Mouse (Mus musculus): ENCODE measurements around the gene Mast4.

Mast4 gene

GRCm38 (mm10) chr13:103244053-103244452, 90.2 kb downstream of the Mast4 start:
- DNase-seq (ENCODE audit: low read depth, low spot score): no peak

GRCm38 (mm10) chr13:103241092-103241491, 93.2 kb downstream of the Mast4 start:
- DNase-seq (ENCODE audit: low read depth, low spot score): no peak

- DNase-seq (ENCODE audit: low read depth, low spot score): no peak
Measured at GRCm38 (mm10) chr13:103239654-103240053, 94.6 kb downstream of the Mast4 start.

GRCm38 (mm10) chr13:103238034-103238705, 96.1 kb downstream of the Mast4 start:
- DNase-seq (ENCODE audit: low read depth, low spot score): no peak

GRCm38 (mm10) chr13:103232171-103232570, 102.1 kb downstream of the Mast4 start:
- no peak for DNase-seq (ENCODE audit: low read depth, low spot score)

GRCm38 (mm10) chr13:103229069-103229468, 105.2 kb downstream of the Mast4 start:
- no peak for DNase-seq (ENCODE audit: low read depth, low spot score)

GRCm38 (mm10) chr13:103225895-103226815, 108.1 kb downstream of the Mast4 start:
- no peak for DNase-seq (ENCODE audit: low read depth, low spot score)

- no peak for DNase-seq (ENCODE audit: low read depth, low spot score)
Measured at GRCm38 (mm10) chr13:103225217-103225894, 108.9 kb downstream of the Mast4 start.

- no peak for DNase-seq (ENCODE audit: low read depth, low spot score)
Measured at GRCm38 (mm10) chr13:103220479-103221064, 113.7 kb downstream of the Mast4 start.

GRCm38 (mm10) chr13:103219999-103220398, 114.3 kb downstream of the Mast4 start:
- no peak for DNase-seq (ENCODE audit: low read depth, low spot score)

GRCm38 (mm10) chr13:103217486-103217885, 116.8 kb downstream of the Mast4 start:
- DNase-seq (ENCODE audit: low read depth, low spot score): no peak

- DNase-seq (ENCODE audit: low read depth, low spot score): no peak
Measured at GRCm38 (mm10) chr13:103214506-103214905, 119.8 kb downstream of the Mast4 start.

- no peak for DNase-seq (ENCODE audit: low read depth, low spot score)
Measured at GRCm38 (mm10) chr13:103211953-103212352, 122.3 kb downstream of the Mast4 start.

- DNase-seq (ENCODE audit: low read depth, low spot score): no peak
Measured at GRCm38 (mm10) chr13:103211501-103211941, 122.8 kb downstream of the Mast4 start.

GRCm38 (mm10) chr13:103210746-103211145, 123.6 kb downstream of the Mast4 start:
- no peak for DNase-seq (ENCODE audit: low read depth, low spot score)

GRCm38 (mm10) chr13:103207199-103207598, 127.1 kb downstream of the Mast4 start:
- no peak for DNase-seq (ENCODE audit: low read depth, low spot score)

GRCm38 (mm10) chr13:103206644-103207043, 127.7 kb downstream of the Mast4 start:
- no peak for DNase-seq (ENCODE audit: low read depth, low spot score)

- DNase-seq (ENCODE audit: low read depth, low spot score): no peak
Measured at GRCm38 (mm10) chr13:103205191-103205590, 129.1 kb downstream of the Mast4 start.

GRCm38 (mm10) chr13:103203376-103203895, 130.9 kb downstream of the Mast4 start:
- no peak for DNase-seq (ENCODE audit: low read depth, low spot score)

- no peak for DNase-seq (ENCODE audit: low read depth, low spot score)
Measured at GRCm38 (mm10) chr13:103201016-103201760, 133.1 kb downstream of the Mast4 start.
